Mouse (Mus musculus) limb, embryonic 15.5 days (tissue): ENCODE data around the gene Tom1l2. TPM values are rescaled to one million over a fixed set of nuclear protein-coding genes. Genes with fewer than 3 reads are reported as not detected.
A peak's percentile ranks its signal among the peaks of the same experiment; 100 is the strongest.

Source experiments
- ATAC-seq: fragments of 200-750 bp; cut with Nextera tagmentation; 2 replicates; pipeline ENCODE4 v1.8.0; 2017; ENCODE audit warnings: low read depth, moderate TSS enrichment; ENCODE audit not compliant: insufficient number of reproducible peaks, low FRiP score, low TSS enrichment
- H3K27ac ChIP-seq: fragments of 300-500 bp; sonication (generic); 2 replicates; pipeline ENCODE4 v1.5.1; 2015; ENCODE audit warnings: moderate library complexity, mild to moderate bottlenecking, inconsistent platforms
- H3K27me3 ChIP-seq: fragments of 300-500 bp; sonication (generic); 2 replicates; pipeline ENCODE4 v1.6.1; 2015; ENCODE audit warnings: inconsistent platforms
- H3K36me3 ChIP-seq: fragments of 300-500 bp; sonication (generic); 2 replicates; pipeline ENCODE4 v1.6.1; 2015; ENCODE audit warnings: inconsistent platforms
- H3K4me1 ChIP-seq: fragments of 300-500 bp; sonication (generic); 2 replicates; pipeline ENCODE4 v1.6.1; 2015; ENCODE audit warnings: inconsistent platforms
- H3K4me2 ChIP-seq: fragments of 300-500 bp; sonication (generic); 2 replicates; pipeline ENCODE4 v1.6.1; 2015; ENCODE audit warnings: mild to moderate bottlenecking, inconsistent platforms
- H3K4me3 ChIP-seq: fragments of 300-500 bp; sonication (generic); 2 replicates; pipeline ENCODE4 v1.5.1; 2015; ENCODE audit warnings: mild to moderate bottlenecking, inconsistent platforms
- H3K9ac ChIP-seq: fragments of 300-500 bp; sonication (generic); 2 replicates; pipeline ENCODE4 v1.6.1; 2015; ENCODE audit warnings: inconsistent platforms
- H3K9me3 ChIP-seq: fragments of 300-500 bp; sonication (generic); 2 replicates; pipeline ENCODE4 v1.6.1; 2016; ENCODE audit warnings: inconsistent platforms
- WGBS: fragments of 180-500 bp; shearing (Covaris S2); methylation state at CpG from one replicate; pipeline ENCODE4 v1.1.7; 2015; 5-methylcytosine and 5-hydroxymethylcytosine counted together
- microRNA-seq: library from miRNA; unstranded; fragments of <30 nt; microRNA quantifications from one replicate; pipeline ENCODE4, GENCODE M21; 2016
- polyA plus RNA-seq: library from polyadenylated mRNA; unstranded; fragments of >200 nt; fragmentation: Nextera tagmentation; extraction: Ambion mirVana; gene quantifications from 2 replicates; pipeline ENCODE4 v1.2.1, GENCODE M21; 2015

Gene Tom1l2
- polyA plus RNA-seq, 1 experiment from 2014 or later = 33.7 TPM

- no peak for ATAC-seq
- Histone ChIP-seq H3K4me3 (no peak overlapping the region), H3K27ac (no peak overlapping the region)
These were observed 174.2 kb downstream of the Tom1l2 start for GRCm38 (mm10) chr11:60178506-60178905.

DNA sequence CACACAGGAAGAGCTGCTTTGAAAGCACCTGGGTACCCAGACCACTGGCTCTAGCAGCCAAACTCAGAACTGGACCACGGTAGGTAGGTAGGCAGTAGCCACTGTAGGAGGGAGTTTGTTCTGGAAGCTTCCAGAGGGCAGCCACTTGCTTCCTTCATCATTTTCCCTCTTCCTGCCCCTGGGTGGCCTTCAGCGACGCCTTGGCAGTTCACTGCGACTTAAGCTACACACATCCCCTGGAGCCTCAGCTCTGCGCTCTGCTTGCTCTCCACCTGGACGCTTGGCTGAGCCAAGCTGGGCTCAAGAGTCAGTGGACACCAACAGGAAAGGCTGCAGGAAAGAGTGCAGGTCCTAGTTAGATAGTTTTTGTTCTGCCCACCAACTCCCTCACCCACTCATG is 174.7 kb downstream of the Tom1l2 start:
- peak overlapping the region; percentile 84; the same call in 1 of the 2 replicates for H3K27ac ChIP-seq
- H3K4me2 ChIP-seq = peak overlapping the region; percentile 99; the same call in 1 of the 2 replicates
- H3K36me3 ChIP-seq = no peaks in the 10 kb centered on the region
- H3K4me3 ChIP-seq = no peak overlapping the region
- no peaks in the 10 kb centered on the region for H3K27me3 ChIP-seq
- no peaks in the 10 kb centered on the region for H3K9me3 ChIP-seq
- ATAC-seq = no peak
- WGBS = 38% methylated on average over 6 of the region's 6 CpGs
- no peak overlapping the region for H3K9ac ChIP-seq
- peaks cover 95% of the 10 kb centered on the region for H3K4me1 ChIP-seq

More at GRCm38 (mm10) chr11:60178506-60178905, 174.2 kb downstream of the Tom1l2 start:
- no peak overlapping the region for H3K9ac ChIP-seq
- H3K36me3 ChIP-seq = no peaks in the 10 kb centered on the region
- H3K4me2 ChIP-seq = no peak overlapping the region
- no peaks in the 10 kb centered on the region for H3K27me3 ChIP-seq
- no peaks in the 10 kb centered on the region for H3K9me3 ChIP-seq
- H3K4me1 ChIP-seq = peaks cover 95% of the 10 kb centered on the region

DNA sequence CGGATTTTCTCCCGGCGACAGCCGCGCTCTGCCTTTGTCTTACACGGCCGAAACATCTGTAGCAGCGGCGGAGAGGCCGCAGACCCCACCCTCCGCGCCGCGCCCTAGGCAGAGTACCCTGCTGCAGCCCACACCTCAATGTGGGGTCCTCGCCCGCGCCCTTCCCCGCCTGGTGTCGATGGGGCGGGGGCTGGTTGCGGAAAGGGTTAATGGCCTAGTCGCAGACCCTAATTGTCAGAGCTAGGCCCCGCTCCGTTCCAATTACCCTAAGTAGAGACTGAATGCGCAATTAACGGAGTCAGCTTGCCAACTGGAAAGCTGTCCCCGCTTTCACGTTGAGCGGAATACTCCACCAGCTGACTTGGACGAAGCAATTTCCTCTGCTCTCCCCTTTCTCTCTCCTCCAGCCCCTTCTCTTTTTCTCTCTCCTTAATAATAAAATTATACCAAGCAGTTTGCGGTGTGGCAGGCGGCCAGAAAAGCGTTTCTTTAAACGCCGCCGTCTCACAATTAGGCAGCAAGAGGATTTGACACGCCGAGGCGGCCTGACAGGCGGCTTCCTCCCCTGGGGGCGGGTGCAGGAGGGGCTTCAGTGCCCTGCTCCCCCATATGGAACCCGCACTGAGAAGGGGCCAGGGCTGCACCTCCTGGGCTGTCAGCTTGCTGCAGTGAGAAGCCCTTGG is 175.6 kb downstream of the Tom1l2 start:
- no peaks in the 10 kb centered on the region for H3K9me3 ChIP-seq
- peaks cover 95% of the 10 kb centered on the region for H3K4me1 ChIP-seq
- H3K27me3 ChIP-seq = no peaks in the 10 kb centered on the region
- H3K9ac ChIP-seq = peak overlapping the region; percentile 29; the same call in 1 of the 2 replicates
- peak overlapping the region; percentile 84 for H3K27ac ChIP-seq
- H3K4me3 ChIP-seq = peak overlapping the region; percentile 56
- WGBS = under 1% methylated on average over 42 of the region's 42 CpGs
- H3K36me3 ChIP-seq = no peaks in the 10 kb centered on the region
- ATAC-seq = peak; percentile 37; the same call in 1 of the 2 replicates
- H3K4me2 ChIP-seq = peak overlapping the region; percentile 99

Small RNA genes lying within 50 kb of the gene (microRNA-seq; reads per million reads assigned to microRNA genes)
- gene Gm27711 (not detected), gene Mir6921 (not detected), gene Mir6922 (not detected)

Other genes starting within 250 kb of the Tom1l2 start
- gene Rai1, start 247.9 kb downstream of the Tom1l2 start, polyA plus RNA-seq = 18.9 and 22.6 TPM in 2 replicates
- gene Srebf1, start 130.3 kb downstream of the Tom1l2 start, polyA plus RNA-seq = 66.5 and 70.3 TPM in 2 replicates
- 1.7 and 1.8 TPM in 2 replicates for gene Drc3, start 424 bp upstream of the Tom1l2 start, polyA plus RNA-seq
- 26.3 and 29.9 TPM in 2 replicates for gene Gid4, start 64.2 kb upstream of the Tom1l2 start, polyA plus RNA-seq
- 52.4 and 55.4 TPM in 2 replicates for gene Atpaf2, start 65.6 kb upstream of the Tom1l2 start, polyA plus RNA-seq
- 103 and 111 TPM in 2 replicates for gene Drg2, start 101.7 kb upstream of the Tom1l2 start, polyA plus RNA-seq
- gene Myo15, start 116.4 kb upstream of the Tom1l2 start, polyA plus RNA-seq = 0.35 and 0.72 TPM in 2 replicates
- 33.1 and 37.7 TPM in 2 replicates for gene Alkbh5, start 183.5 kb upstream of the Tom1l2 start, polyA plus RNA-seq